Mouse (Mus musculus): ENCODE results near the gene Pgrmc2. TPM values are rescaled to one million over a fixed set of nuclear protein-coding genes. Genes with fewer than 3 reads are reported as not detected.

Pgrmc2 gene
- total and polyA plus RNA-seq, 2 experiments from 2014 or later: 27.9 to 28.4 TPM

GRCm38 (mm10) chr3:41093210-41093609 is 10.4 kb upstream of the Pgrmc2 start:
- H3K4me2 ChIP-seq (ENCODE audit: low read depth, low read length, poor library complexity, severe bottlenecking): no peak overlapping the region
- H3K4me3 ChIP-seq (ENCODE audit: low read depth, low read length): no peak overlapping the region
- H3K9me3 ChIP-seq (ENCODE audit: low read length): no peaks in the 10 kb centered on the region
- DNase-seq (ENCODE audit: low spot score) (no peak), ATAC-seq (ENCODE audit: low FRiP score) (no peak)
- H3K4me1 ChIP-seq (ENCODE audit: insufficient read depth, low read length): no peaks in the 10 kb centered on the region
- no peak overlapping the region for H3K9ac ChIP-seq (replicated peaks; ENCODE audit: low read length, poor library complexity, severe bottlenecking)
- no peaks in the 10 kb centered on the region for H3K36me3 ChIP-seq (ENCODE audit: insufficient read depth, low read length)
- H3K27ac ChIP-seq (ENCODE audit: low read depth, low read length): no peak overlapping the region
- WGBS: 92% methylated on average over 2 of the region's 2 CpGs
- H3K27me3 ChIP-seq (ENCODE audit: insufficient read depth, low read length): no peaks in the 10 kb centered on the region
- TF ChIP-seq CTCF (IDR thresholded peaks at IDR 0.05): no peak

- no peak for TF ChIP-seq CTCF (IDR thresholded peaks at IDR 0.05)
- Histone ChIP-seq H3K4me1 (ENCODE audit: insufficient read depth, low read length) (no peaks in the 10 kb centered on the region), H3K9me3 (ENCODE audit: low read length) (no peaks in the 10 kb centered on the region), H3K27me3 (ENCODE audit: insufficient read depth, low read length) (no peaks in the 10 kb centered on the region), H3K4me2 (ENCODE audit: low read depth, low read length, poor library complexity, severe bottlenecking) (no peak overlapping the region), H3K36me3 (ENCODE audit: insufficient read depth, low read length) (no peaks in the 10 kb centered on the region), H3K9ac (replicated peaks; ENCODE audit: low read length, poor library complexity, severe bottlenecking) (no peak overlapping the region), H3K4me3 (ENCODE audit: low read depth, low read length) (no peak overlapping the region), H3K27ac (ENCODE audit: low read depth, low read length) (no peak overlapping the region)
- 85% methylated on average over 4 of the region's 4 CpGs for WGBS
- no peak for DNase-seq (ENCODE audit: low spot score)
- ATAC-seq (ENCODE audit: low FRiP score): no peak
Observed at GRCm38 (mm10) chr3:41092311-41092710, 9.5 kb upstream of the Pgrmc2 start.

- Histone ChIP-seq H3K36me3 (ENCODE audit: insufficient read depth, low read length) (no peaks in the 10 kb centered on the region), H3K9ac (replicated peaks; ENCODE audit: low read length, poor library complexity, severe bottlenecking) (no peak overlapping the region), H3K4me1 (ENCODE audit: insufficient read depth, low read length) (no peaks in the 10 kb centered on the region), H3K4me2 (ENCODE audit: low read depth, low read length, poor library complexity, severe bottlenecking) (no peak overlapping the region), H3K9me3 (ENCODE audit: low read length) (no peaks in the 10 kb centered on the region), H3K27ac (ENCODE audit: low read depth, low read length) (no peak overlapping the region), H3K27me3 (ENCODE audit: insufficient read depth, low read length) (no peaks in the 10 kb centered on the region), H3K4me3 (ENCODE audit: low read depth, low read length) (no peak overlapping the region)
- 80% methylated on average over 2 of the region's 2 CpGs for WGBS
- DNase-seq (ENCODE audit: low spot score) (no peak), ATAC-seq (ENCODE audit: low FRiP score) (no peak)
- no peak for TF ChIP-seq CTCF (IDR thresholded peaks at IDR 0.05)
Observed at GRCm38 (mm10) chr3:41090839-41091238, 8.0 kb upstream of the Pgrmc2 start.

- no peaks in the 10 kb centered on the region for H3K27me3 ChIP-seq (ENCODE audit: insufficient read depth, low read length)
- DNase-seq (ENCODE audit: low spot score) (no peak), ATAC-seq (ENCODE audit: low FRiP score) (no peak)
- no peak for TF ChIP-seq CTCF (IDR thresholded peaks at IDR 0.05)
- H3K9me3 ChIP-seq (ENCODE audit: low read length): no peaks in the 10 kb centered on the region
- H3K4me1 ChIP-seq (ENCODE audit: insufficient read depth, low read length): peaks cover 4% of the 10 kb centered on the region; the same call in 1 of the 2 replicates
- no peak overlapping the region for H3K9ac ChIP-seq (replicated peaks; ENCODE audit: low read length, poor library complexity, severe bottlenecking)
- no peak overlapping the region for H3K4me3 ChIP-seq (ENCODE audit: low read depth, low read length)
- H3K36me3 ChIP-seq (ENCODE audit: insufficient read depth, low read length): no peaks in the 10 kb centered on the region
- H3K4me2 ChIP-seq (ENCODE audit: low read depth, low read length, poor library complexity, severe bottlenecking): no peak overlapping the region
- no peak overlapping the region for H3K27ac ChIP-seq (ENCODE audit: low read depth, low read length)
Observed at GRCm38 (mm10) chr3:41087071-41087470, 4.2 kb upstream of the Pgrmc2 start.

- Histone ChIP-seq H3K27ac (ENCODE audit: low read depth, low read length) (no peak overlapping the region), H3K4me2 (ENCODE audit: low read depth, low read length, poor library complexity, severe bottlenecking) (peak overlapping the region; percentile 79), H3K9me3 (ENCODE audit: low read length) (no peaks in the 10 kb centered on the region), H3K27me3 (ENCODE audit: insufficient read depth, low read length) (no peaks in the 10 kb centered on the region), H3K36me3 (ENCODE audit: insufficient read depth, low read length) (no peaks in the 10 kb centered on the region), H3K4me3 (ENCODE audit: low read depth, low read length) (peak overlapping the region; percentile 89; the same call in 1 of the 2 replicates), H3K9ac (replicated peaks; ENCODE audit: low read length, poor library complexity, severe bottlenecking) (no peak overlapping the region), H3K4me1 (ENCODE audit: insufficient read depth, low read length) (peaks cover 11% of the 10 kb centered on the region; the same call in 1 of the 2 replicates)
- DNase-seq (ENCODE audit: low spot score) (no peak), ATAC-seq (ENCODE audit: low FRiP score) (no peak)
- no peak for TF ChIP-seq CTCF (IDR thresholded peaks at IDR 0.05)
- WGBS: 87% methylated on average over 5 of the region's 5 CpGs
Observed at GRCm38 (mm10) chr3:41084421-41084820, 1.6 kb upstream of the Pgrmc2 start.

- H3K4me3 ChIP-seq (ENCODE audit: low read depth, low read length): peak overlapping the region; percentile 89
- H3K9ac ChIP-seq (replicated peaks; ENCODE audit: low read length, poor library complexity, severe bottlenecking): peak overlapping the region; percentile 64
- peak overlapping the region; percentile 81 for H3K27ac ChIP-seq (ENCODE audit: low read depth, low read length)
- no peaks in the 10 kb centered on the region for H3K27me3 ChIP-seq (ENCODE audit: insufficient read depth, low read length)
- TF ChIP-seq CTCF (IDR thresholded peaks at IDR 0.05): no peak
- ATAC-seq (ENCODE audit: low FRiP score) (peak; percentile 17), DNase-seq (ENCODE audit: low spot score) (peak; percentile 40)
- no peaks in the 10 kb centered on the region for H3K9me3 ChIP-seq (ENCODE audit: low read length)
- peak overlapping the region; percentile 79 for H3K4me2 ChIP-seq (ENCODE audit: low read depth, low read length, poor library complexity, severe bottlenecking)
- 3% methylated on average over 6 of the region's 6 CpGs for WGBS
- peaks cover 11% of the 10 kb centered on the region; the same call in 1 of the 2 replicates for H3K4me1 ChIP-seq (ENCODE audit: insufficient read depth, low read length)
- no peaks in the 10 kb centered on the region for H3K36me3 ChIP-seq (ENCODE audit: insufficient read depth, low read length)
Observed at GRCm38 (mm10) chr3:41083790-41084112, 905 bp upstream of the Pgrmc2 start.

Measured in midbrain, postnatal 0 days (tissue).